Mouse (Mus musculus): ENCODE data around the gene Snx18. TPM values are rescaled to one million over a fixed set of nuclear protein-coding genes. Genes with fewer than 3 reads are reported as not detected.

Gene Snx18
- total RNA-seq (2021): 10 to 100 TPM; 20.1 to 25.7 TPM
- long read RNA-seq, experiment 1, full-length matches to known transcripts: 51 of 64 reads
- long read RNA-seq, experiment 1, partial matches to known transcripts: 0 of 64 reads
- long read RNA-seq, experiment 1, other reads (novel, unspliced or antisense): 13 of 64 reads
- long read RNA-seq, experiment 2, full-length matches to known transcripts: 35 of 43 reads
- long read RNA-seq, experiment 2, partial matches to known transcripts: 1 of 43 reads
- long read RNA-seq, experiment 2, other reads (novel, unspliced or antisense): 7 of 43 reads

DNA sequence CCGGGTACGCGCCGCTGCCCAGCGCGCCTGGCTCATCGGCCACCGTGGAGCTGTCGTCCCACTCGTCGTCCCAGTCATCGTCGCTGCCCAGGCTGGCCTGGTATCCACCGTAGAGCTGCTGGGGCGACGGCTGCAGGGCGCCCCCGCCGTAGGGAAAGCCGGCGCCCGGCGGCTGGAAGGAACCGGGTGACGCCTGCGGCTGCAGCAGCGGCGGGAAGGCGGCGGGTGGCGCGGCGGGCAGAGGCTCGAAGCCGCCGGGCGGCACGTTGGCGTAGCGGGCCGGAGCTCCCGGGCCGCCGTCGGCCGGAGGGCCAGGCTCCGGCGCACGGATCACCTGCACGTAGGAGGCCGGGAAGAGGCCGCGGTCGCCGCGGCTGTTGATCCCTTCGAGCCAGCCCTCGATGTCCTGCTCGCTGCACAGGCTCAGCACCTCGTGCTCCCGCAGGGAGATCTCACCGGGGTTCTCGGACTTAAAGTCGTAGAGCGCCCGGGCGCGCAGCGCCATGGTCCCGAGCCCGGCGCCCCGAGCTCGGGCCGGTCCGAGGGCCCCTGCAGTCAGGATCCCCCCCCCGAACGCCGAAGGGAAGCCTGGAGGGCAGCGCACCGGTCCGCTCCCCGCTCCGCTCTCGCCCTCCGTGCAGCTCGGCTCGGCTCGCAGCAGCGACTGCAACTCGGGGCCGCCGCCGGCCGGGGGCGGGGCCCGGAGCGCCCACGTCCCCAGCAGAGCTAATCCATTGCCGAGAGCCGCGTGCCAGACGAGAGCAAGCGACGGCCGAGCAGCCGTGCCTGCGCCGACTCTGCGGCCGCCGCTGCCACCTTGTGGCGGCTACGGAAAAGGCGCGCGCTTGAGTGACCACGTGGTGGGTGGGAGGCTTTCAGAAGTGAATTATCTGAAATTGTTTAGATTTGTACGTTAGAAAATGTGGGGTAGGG is at the start of gene Snx18:
Gene Snx18 (minus strand): TSS at position 674 of the 933 bp plus-strand sequence.
- peak; percentile 92 for DNase-seq

DNA sequence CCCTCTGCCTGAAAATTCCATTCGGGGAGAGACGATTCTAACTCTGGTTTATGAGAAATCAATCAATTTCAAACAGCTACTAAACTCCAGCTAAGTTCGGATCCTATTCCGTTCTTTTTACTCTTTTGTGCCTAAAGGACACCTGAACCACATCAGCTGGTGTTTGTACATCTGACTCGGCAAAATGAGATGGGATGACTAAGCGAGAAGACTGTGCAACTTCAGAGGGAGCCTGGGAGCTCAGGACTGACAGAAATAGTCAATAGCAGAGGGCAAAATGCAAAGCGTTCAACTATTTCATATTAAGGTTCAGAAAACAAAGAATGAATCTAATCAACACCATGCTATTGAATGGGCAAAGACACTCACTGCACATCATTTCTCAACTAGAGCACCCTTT is 45.5 kb upstream of the Snx18 start:
- DNase-seq: no peak

- DNase-seq: peak; percentile 70
Measured at GRCm38 (mm10) chr13:113663151-113663779, 44.9 kb upstream of the Snx18 start, which contains the start of gene Hspb3. TSS of gene Hspb3 (minus strand) at chr13:113663676.

- DNase-seq: peak; percentile 29
Measured at GRCm38 (mm10) chr13:113661826-113662271, 43.5 kb upstream of the Snx18 start.

DNA sequence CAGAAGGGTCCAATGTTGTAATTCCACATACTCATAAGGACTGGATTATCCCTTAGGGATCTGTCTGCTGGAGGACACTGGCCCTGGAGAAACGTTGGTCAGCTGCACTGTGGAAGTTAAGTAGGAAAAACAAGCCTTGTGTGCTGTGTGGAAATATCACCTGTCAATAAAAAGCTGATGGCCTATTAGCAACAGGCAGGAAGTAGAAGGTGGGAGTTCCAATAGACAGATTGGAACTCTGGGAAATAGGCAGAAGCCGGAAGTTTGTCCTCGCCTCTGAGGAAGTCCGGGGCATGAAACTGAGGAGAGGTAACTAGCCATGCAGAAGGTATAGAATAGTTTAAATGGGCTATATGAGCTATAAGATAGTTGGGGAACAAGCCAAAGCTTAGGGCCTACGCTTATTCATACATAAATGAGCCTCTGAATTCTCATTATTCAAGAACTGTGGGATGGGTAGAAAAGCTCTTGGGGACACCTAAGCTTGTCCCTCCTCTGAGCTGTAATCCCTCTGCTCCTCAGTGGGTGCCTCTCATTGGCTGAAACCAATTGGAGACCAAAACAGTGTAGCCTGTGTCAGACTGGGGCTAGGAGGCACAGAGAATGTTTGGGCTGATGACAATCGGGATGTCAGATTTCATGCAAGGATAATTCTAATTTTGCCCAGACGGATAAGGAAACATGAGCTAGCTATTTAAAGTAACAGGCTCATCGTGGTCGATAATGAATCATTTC is 42.4 kb upstream of the Snx18 start:
- no peak for DNase-seq

DNA sequence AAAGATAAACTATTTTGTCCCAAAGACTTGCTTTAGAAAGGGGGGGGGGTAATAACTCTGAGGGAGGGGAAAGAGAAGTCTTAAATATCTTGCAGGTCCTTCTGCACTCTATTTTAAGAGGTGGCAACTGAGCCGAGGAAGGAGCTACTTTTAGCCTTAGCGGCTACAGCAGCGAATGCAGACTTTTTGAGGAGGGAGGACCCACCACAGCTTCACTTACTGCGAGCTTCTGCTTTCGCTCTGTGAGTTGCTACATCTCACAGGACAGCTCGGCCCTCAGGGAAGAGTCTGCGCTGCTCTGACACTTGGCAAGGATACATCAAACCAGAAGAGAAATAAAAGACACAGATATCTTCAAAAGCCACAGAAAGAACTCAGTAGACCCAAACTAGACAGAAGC is 38.8 kb upstream of the Snx18 start:
- no peak for DNase-seq

- no peak for DNase-seq
Measured at GRCm38 (mm10) chr13:113656639-113657038, 38.3 kb upstream of the Snx18 start.

GRCm38 (mm10) chr13:113655511-113655910 is 37.1 kb upstream of the Snx18 start:
- no peak for DNase-seq

GRCm38 (mm10) chr13:113640944-113641597 is 22.7 kb upstream of the Snx18 start:
- DNase-seq: peak; percentile 31

- DNase-seq: no peak
Measured at GRCm38 (mm10) chr13:113638914-113639313, 20.6 kb upstream of the Snx18 start.

- no peak for DNase-seq
Measured at GRCm38 (mm10) chr13:113635799-113636222, 17.4 kb upstream of the Snx18 start.

DNA sequence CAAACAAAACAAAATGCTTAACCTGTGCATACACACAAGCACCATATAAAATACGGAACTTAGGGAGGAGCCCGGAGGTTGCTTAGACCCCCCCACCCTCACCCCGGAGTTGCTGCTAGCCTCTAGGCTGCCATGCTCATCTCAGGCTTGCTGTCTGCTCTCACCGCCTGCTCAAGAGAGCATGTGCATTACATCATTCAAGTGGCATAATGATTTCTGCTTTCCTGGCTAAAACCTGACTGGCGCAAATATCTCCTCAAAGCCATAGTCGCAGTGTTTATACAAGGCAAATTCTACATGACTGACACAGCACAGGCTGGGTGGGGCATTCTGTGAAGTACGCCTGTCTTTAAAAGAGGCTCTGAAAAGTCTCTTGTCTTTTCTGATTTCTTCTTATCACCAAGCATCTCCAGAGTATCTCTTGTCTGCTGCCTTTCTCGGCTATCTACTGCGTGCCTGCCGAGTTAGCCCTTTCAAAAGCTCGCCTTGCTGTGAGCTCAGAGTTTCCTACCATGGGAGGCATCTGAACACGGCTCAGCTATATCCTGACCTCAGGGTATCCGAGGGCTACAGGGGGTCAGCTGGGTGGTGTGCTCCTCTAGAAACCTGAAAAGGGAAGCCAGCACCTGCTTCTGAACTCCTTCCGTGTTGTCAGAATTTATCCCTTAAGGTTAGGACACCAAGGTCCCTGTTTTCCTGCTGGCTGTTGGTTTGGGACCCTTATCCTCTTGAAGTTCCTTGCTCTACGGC is 16.5 kb upstream of the Snx18 start:
- no peak for DNase-seq

- no peak for DNase-seq
Measured at GRCm38 (mm10) chr13:113632506-113632905, 14.1 kb upstream of the Snx18 start.

DNA sequence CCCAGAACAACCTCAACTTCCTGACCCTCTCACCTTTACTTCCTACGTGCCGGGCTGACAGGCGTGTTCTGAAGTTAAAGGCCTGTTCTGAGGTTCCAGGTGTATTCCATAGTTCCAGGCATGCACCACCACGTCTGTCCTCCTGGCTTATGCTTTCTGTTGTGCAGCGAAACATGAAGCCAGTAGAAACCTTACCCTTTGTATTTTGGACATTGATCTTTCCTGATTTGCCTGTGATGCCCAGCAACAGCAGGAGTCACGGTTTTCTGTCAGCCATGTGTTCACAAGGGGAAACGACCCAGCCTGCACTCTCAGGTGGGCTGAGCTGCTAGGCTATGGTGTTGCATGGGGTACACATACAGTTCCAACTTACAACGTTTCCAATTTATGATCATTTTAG is 9.2 kb upstream of the Snx18 start:
- no peak for DNase-seq

- no peak for DNase-seq
Measured at GRCm38 (mm10) chr13:113622865-113623255, 4.5 kb upstream of the Snx18 start.

GRCm38 (mm10) chr13:113622122-113622864 is 3.9 kb upstream of the Snx18 start:
- no peak for DNase-seq

- DNase-seq: no peak
Measured at GRCm38 (mm10) chr13:113619003-113619402, 639 bp upstream of the Snx18 start.

GRCm38 (mm10) chr13:113617338-113617890 is 950 bp downstream of the Snx18 start:
- peak; percentile 48 for DNase-seq

GRCm38 (mm10) chr13:113616751-113617337 is 1.5 kb downstream of the Snx18 start:
- DNase-seq: no peak

Measured in gastrocnemius, postnatal 10 days (tissue).